ENCODE assay signal across 11 mouse cellular contexts in the genomic region with DNA sequence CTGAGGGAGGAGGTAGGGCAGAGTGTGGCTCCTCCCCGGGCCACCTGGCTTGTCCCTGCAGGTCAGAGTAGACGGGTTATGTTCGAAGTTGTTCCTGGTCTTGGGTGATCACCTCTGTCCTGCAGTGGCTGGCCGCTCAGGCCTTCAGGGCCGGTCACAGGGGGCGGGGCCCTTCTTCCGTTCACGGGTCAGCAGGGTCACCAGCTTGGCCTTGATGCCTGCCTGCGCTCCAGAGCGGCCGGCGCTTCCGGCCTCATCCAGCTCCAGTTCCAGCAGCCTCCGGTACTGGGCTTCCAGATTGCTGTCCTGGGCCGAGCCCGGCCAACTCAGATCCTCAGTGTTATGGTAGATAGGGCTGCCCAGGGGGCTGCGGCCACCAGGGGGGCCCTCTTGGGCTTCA. TPM values are rescaled to one million over a fixed set of nuclear protein-coding genes. Genes with fewer than 3 reads are reported as not detected.
A peak's percentile ranks its signal among the peaks of the same experiment; 100 is the strongest.
DNase-seq lines count a peak whose midpoint lies in the region; ATAC-seq and TF ChIP-seq lines count a peak whose summit lies in the region.
"Had no signal": no experiment of that assay in that cellular context is flagged by ENCODE, and none has a peak within 500 bp of the region (broad histone marks: within the 10 kb centered on the region; RNA-seq: fewer than 3 reads in every experiment).

No protein-coding gene starts in this region.

- intact Hi-C loops in heart, adult 2 months (cut with DNase I), result no loop called here

- no peaks in the 10 kb centered on the region for H3K9me3 ChIP-seq in neural tube, embryonic 14.5 days (ENCODE audit: control insufficient read depth, low read length)
- H3K9me3 ChIP-seq in liver, postnatal 0 days (ENCODE audit: low read length), result no peaks in the 10 kb centered on the region
- H3K9me3 ChIP-seq: hindbrain, embryonic 15.5 days had no signal

- DNase-seq in neural tube, embryonic 10.5 days (ENCODE audit: extremely low spot score, low spot score), result no peak
- DNase-seq in heart, adult 2 months, result peak; percentile 64 to 74
- peak; percentile 78 for DNase-seq in kidney, adult 2 months
- DNase-seq in liver, postnatal 0 days, result peak; percentile 53
- no peak for DNase-seq in natural killer cell, adult 2 months (ENCODE audit: low spot score in 2 of 2)
- no peak for DNase-seq in thymus, postnatal 14 days
- no peak for DNase-seq in frontal cortex, postnatal 25 days (ENCODE audit: low spot score in 2 of 2)
- DNase-seq: cerebellum, postnatal 14 days had no signal

- no peak for TF ChIP-seq CTCF in heart, adult 2 months (IDR thresholded peaks at IDR 0.05)
- no peak for TF ChIP-seq CTCF in kidney, adult 2 months (conservative IDR thresholded peaks at IDR 0.05; ENCODE audit: insufficient read depth, insufficient read length, low read depth, low read length)
- TF ChIP-seq CTCF in liver, postnatal 0 days (IDR thresholded peaks at IDR 0.05; ENCODE audit: low read depth), result no peak

- no peak overlapping the region for H3K9ac ChIP-seq in neural tube, embryonic 14.5 days (replicated peaks; ENCODE audit: low read depth, low read length)
- no peak overlapping the region for H3K9ac ChIP-seq in heart, adult 2 months (ENCODE audit: low read depth, low read length)
- no peak overlapping the region for H3K9ac ChIP-seq in liver, postnatal 0 days (replicated peaks)
- H3K9ac ChIP-seq: hindbrain, embryonic 15.5 days had no signal

- no peak overlapping the region for H3K4me2 ChIP-seq in neural tube, embryonic 14.5 days (ENCODE audit: low read depth, low read length)
- no peak overlapping the region for H3K4me2 ChIP-seq in liver, postnatal 0 days (ENCODE audit: low read depth, low read length)
- H3K4me2 ChIP-seq: hindbrain, embryonic 15.5 days had no signal

- TF ChIP-seq EP300 in heart, adult 2 months (IDR thresholded peaks at IDR 0.05; ENCODE audit: insufficient read depth, low read depth, low read length), result no peak
- TF ChIP-seq EP300 in liver, postnatal 0 days (IDR thresholded peaks at IDR 0.05; ENCODE audit: low read depth), result no peak

- no peak for TF ChIP-seq POLR2A in heart, adult 2 months (IDR thresholded peaks at IDR 0.05; ENCODE audit: insufficient read depth, low read depth, low read length)
- TF ChIP-seq POLR2A in kidney, adult 2 months (IDR thresholded peaks at IDR 0.05; ENCODE audit: low read depth, low read length), result no peak

- whole genome bisulfite sequencing in neural tube, embryonic 14.5 days, result 71% methylated on average over 17 of the region's 17 CpGs
- 37% methylated on average over 17 of the region's 17 CpGs for WGBS in heart, adult 2 months
- whole genome bisulfite sequencing in kidney, adult 2 months, result 35% methylated on average over 17 of the region's 17 CpGs
- WGBS in liver, postnatal 0 days (ENCODE audit: insufficient replicate concordance), result 59% methylated on average over 17 of the region's 17 CpGs

- no peak overlapping the region for H3K27ac ChIP-seq in neural tube, embryonic 14.5 days (ENCODE audit: low read depth, low read length)
- H3K27ac ChIP-seq in heart, adult 2 months, result peak overlapping the region; percentile 69
- H3K27ac ChIP-seq in kidney, adult 2 months (ENCODE audit: insufficient read depth, low read depth, low read length), result no peak overlapping the region
- H3K27ac ChIP-seq in liver, postnatal 0 days (ENCODE audit: low read depth), result 0 out of 2 replicates have a peak overlapping the region, but pooled peaks have one; percentile 57
- H3K27ac ChIP-seq: hindbrain, embryonic 15.5 days had no signal

- no peaks in the 10 kb centered on the region for H3K27me3 ChIP-seq in neural tube, embryonic 14.5 days (ENCODE audit: control insufficient read depth, insufficient read depth, low read length)
- H3K27me3 ChIP-seq in heart, adult 2 months (ENCODE audit: control insufficient read depth, insufficient read depth, low read length), result no peaks in the 10 kb centered on the region; the same call in 1 of the 2 replicates
- no peaks in the 10 kb centered on the region for H3K27me3 ChIP-seq in kidney, adult 2 months (replicated peaks; ENCODE audit: control insufficient read depth, insufficient read depth, low read length)
- no peaks in the 10 kb centered on the region for H3K27me3 ChIP-seq in liver, postnatal 0 days (ENCODE audit: insufficient read depth, low read length)
- H3K27me3 ChIP-seq: hindbrain, embryonic 15.5 days had no signal

- no peak overlapping the region for H3K4me3 ChIP-seq in neural tube, embryonic 14.5 days (ENCODE audit: low read depth, low read length)
- no peak overlapping the region for H3K4me3 ChIP-seq in heart, adult 2 months
- no peak overlapping the region for H3K4me3 ChIP-seq in kidney, adult 2 months (ENCODE audit: insufficient read depth, low read depth, low read length)
- H3K4me3 ChIP-seq in liver, postnatal 0 days (ENCODE audit: low read depth, low read length), result no peak overlapping the region
- H3K4me3 ChIP-seq: hindbrain, embryonic 15.5 days; megakaryocyte, embryonic 14.5 days had no signal

- H3K79me2 ChIP-seq in heart, adult 2 months (replicated peaks; ENCODE audit: control insufficient read depth, insufficient read depth, low read length), result no peaks in the 10 kb centered on the region

- H3K36me3 ChIP-seq in neural tube, embryonic 14.5 days (ENCODE audit: control insufficient read depth, insufficient read depth, low read length), result no peaks in the 10 kb centered on the region
- H3K36me3 ChIP-seq in heart, adult 2 months (ENCODE audit: control insufficient read depth, insufficient read depth, low read length), result no peaks in the 10 kb centered on the region
- no peaks in the 10 kb centered on the region for H3K36me3 ChIP-seq in kidney, adult 2 months (ENCODE audit: control insufficient read depth, insufficient read depth, low read length)
- H3K36me3 ChIP-seq in liver, postnatal 0 days (replicated peaks; ENCODE audit: insufficient read depth, low read length), result peaks cover 7% of the 10 kb centered on the region; the same call in 1 of the 2 replicates
- H3K36me3 ChIP-seq: hindbrain, embryonic 15.5 days had no signal

- 0 out of 2 replicates have a peak, but pooled peaks have one; percentile 14 for ATAC-seq in neural tube, embryonic 14.5 days (ENCODE audit: low read depth)
- peak; percentile 32; the same call in 1 of the 2 replicates for ATAC-seq in liver, postnatal 0 days

- H3K4me1 ChIP-seq in neural tube, embryonic 14.5 days (ENCODE audit: control insufficient read depth, insufficient read depth, low read length), result no peaks in the 10 kb centered on the region
- peaks cover 12% of the 10 kb centered on the region for H3K4me1 ChIP-seq in heart, adult 2 months (ENCODE audit: control insufficient read depth, insufficient read depth, low read length)
- no peaks in the 10 kb centered on the region for H3K4me1 ChIP-seq in kidney, adult 2 months (ENCODE audit: control insufficient read depth, insufficient read depth, low read length)
- peaks cover 3% of the 10 kb centered on the region for H3K4me1 ChIP-seq in liver, postnatal 0 days (ENCODE audit: insufficient read depth)
- H3K4me1 ChIP-seq: hindbrain, embryonic 15.5 days had no signal

RNA-seq across cellular contexts. Expression of gene Dok3, which starts 5.8 kb away (rescaled TPM):
- polyA plus RNA-seq in neural tube, embryonic 14.5 days (2014; fragmentation: Nextera tagmentation; extraction: Ambion mirVana), result 4.2 and 4.6 TPM in 2 replicates
- 1 to 10 TPM; 1.9 to 2.4 TPM for total RNA-seq in heart, adult 2 months (2021)
- 3.7 and 7.3 TPM in 2 replicates for polyA plus RNA-seq in heart, adult 2 months (2012; rRNA removed)
- polyA plus RNA-seq in kidney, adult 2 months (2012; rRNA removed), result 4.7 and 7.7 TPM in 2 replicates
- 18.1 and 20.2 TPM in 2 replicates for polyA plus RNA-seq in liver, postnatal 0 days (2015; fragmentation: Nextera tagmentation; extraction: Ambion mirVana)

RNA-seq across cellular contexts. Expression of gene Pdlim7, which starts 9.8 kb away (rescaled TPM):
- 142 and 163 TPM in 2 replicates for polyA plus RNA-seq in neural tube, embryonic 14.5 days (2014; fragmentation: Nextera tagmentation; extraction: Ambion mirVana)
- 10 to 100 TPM; 46.9 to 54.0 TPM for total RNA-seq in heart, adult 2 months (2021)
- polyA plus RNA-seq in heart, adult 2 months (2012; rRNA removed), result 86.3 and 98.2 TPM in 2 replicates
- 22.8 and 23.5 TPM in 2 replicates for polyA plus RNA-seq in kidney, adult 2 months (2012; rRNA removed)
- polyA plus RNA-seq in liver, postnatal 0 days (2015; fragmentation: Nextera tagmentation; extraction: Ambion mirVana), result 15.9 and 17.0 TPM in 2 replicates

RNA-seq across cellular contexts. Expression of gene Ddx41, which starts 13.2 kb away (rescaled TPM):
- 51.3 and 54.1 TPM in 2 replicates for polyA plus RNA-seq in neural tube, embryonic 14.5 days (2014; fragmentation: Nextera tagmentation; extraction: Ambion mirVana)
- total RNA-seq in heart, adult 2 months (2021), result 10 to 100 TPM; 13.0 to 13.9 TPM
- 20.7 and 21.1 TPM in 2 replicates for polyA plus RNA-seq in heart, adult 2 months (2012; rRNA removed)
- polyA plus RNA-seq in kidney, adult 2 months (2012; rRNA removed), result 68.5 and 71.2 TPM in 2 replicates
- polyA plus RNA-seq in liver, postnatal 0 days (2015; fragmentation: Nextera tagmentation; extraction: Ambion mirVana), result 17.0 and 17.2 TPM in 2 replicates

RNA-seq across cellular contexts. Expression of gene Dbn1, which starts 35.4 kb away (rescaled TPM):
- polyA plus RNA-seq in neural tube, embryonic 14.5 days (2014; fragmentation: Nextera tagmentation; extraction: Ambion mirVana), result 376 and 450 TPM in 2 replicates
- 1 to 10 TPM; 4.8 to 9.3 TPM for total RNA-seq in heart, adult 2 months (2021)
- polyA plus RNA-seq in heart, adult 2 months (2012; rRNA removed), result 10.4 and 11.5 TPM in 2 replicates
- 16.9 and 21.0 TPM in 2 replicates for polyA plus RNA-seq in kidney, adult 2 months (2012; rRNA removed)
- polyA plus RNA-seq in liver, postnatal 0 days (2015; fragmentation: Nextera tagmentation; extraction: Ambion mirVana), result 4.1 and 4.2 TPM in 2 replicates

RNA-seq across cellular contexts. Expression of gene Fam193b, which starts 47.6 kb away (rescaled TPM):
- 47.1 and 50.1 TPM in 2 replicates for polyA plus RNA-seq in neural tube, embryonic 14.5 days (2014; fragmentation: Nextera tagmentation; extraction: Ambion mirVana)
- 10 to 100 TPM; 11.2 to 13.0 TPM for total RNA-seq in heart, adult 2 months (2021)
- 43.9 and 46.1 TPM in 2 replicates for polyA plus RNA-seq in heart, adult 2 months (2012; rRNA removed)
- 85.6 and 102 TPM in 2 replicates for polyA plus RNA-seq in kidney, adult 2 months (2012; rRNA removed)
- polyA plus RNA-seq in liver, postnatal 0 days (2015; fragmentation: Nextera tagmentation; extraction: Ambion mirVana), result 5.0 and 5.3 TPM in 2 replicates

Comparison
In these comparisons a context has a peak if more than half of its experiments do, and no peak if none do; other contexts are left out.
1. H3K27ac ChIP-seq: peak in heart, adult 2 months (single experiment) and liver, postnatal 0 days (single experiment); none in neural tube, embryonic 14.5 days (single experiment) and kidney, adult 2 months (single experiment).
2. DNase-seq: peak in heart, adult 2 months (2 of 2), kidney, adult 2 months (single experiment) and liver, postnatal 0 days (single experiment); none in neural tube, embryonic 10.5 days (single experiment), natural killer cell, adult 2 months (0 of 2), thymus, postnatal 14 days (single experiment) and frontal cortex, postnatal 25 days (0 of 2).